Mouse (Mus musculus) embryonic facial prominence, embryonic 10.5 days (tissue): ENCODE data around the gene P2ry10b. TPM values are rescaled to one million over a fixed set of nuclear protein-coding genes. Genes with fewer than 3 reads are reported as not detected.

ENCODE experiments used
- DNase-seq: peaks from one replicate; pipeline ENCODE4 v3.0.0-alpha.2; 2017; ENCODE audit warnings: low spot score
- H3K27ac ChIP-seq: fragments of 300-500 bp; sonication (generic); replicated peaks from 2 replicates; pipeline ENCODE4 v1.5.1; 2016; ENCODE audit warnings: mild to moderate bottlenecking
- H3K27me3 ChIP-seq: fragments of 300-500 bp; sonication (generic); replicated peaks from 2 replicates; pipeline ENCODE4 v1.6.1; 2016; ENCODE audit warnings: low read depth, mild to moderate bottlenecking; ENCODE audit not compliant: poor library complexity, severe bottlenecking
- H3K36me3 ChIP-seq: fragments of 300-500 bp; sonication (generic); replicated peaks from 2 replicates; pipeline ENCODE4 v1.6.1; 2016; ENCODE audit warnings: mild to moderate bottlenecking, moderate library complexity
- H3K4me1 ChIP-seq: fragments of 300-500 bp; sonication (generic); 2 replicates; pipeline ENCODE4 v1.6.1; 2016
- H3K4me3 ChIP-seq: fragments of 300-500 bp; sonication (generic); 2 replicates; pipeline ENCODE4 v1.5.1; 2016; ENCODE audit warnings: mild to moderate bottlenecking, moderate library complexity
- H3K9me3 ChIP-seq: fragments of 300-500 bp; sonication (generic); 2 replicates; pipeline ENCODE4 v1.6.1; 2016; ENCODE audit warnings: mild to moderate bottlenecking
- WGBS: fragments of 180-500 bp; shearing (Covaris S2); methylation state at CpG from one replicate; pipeline ENCODE4 v1.1.7; 2016; 5-methylcytosine and 5-hydroxymethylcytosine counted together
- polyA plus RNA-seq: library from polyadenylated mRNA; unstranded; fragments of >200 nt; fragmentation: Nextera tagmentation; extraction: Ambion mirVana; gene quantifications from 2 replicates; pipeline ENCODE4 v1.2.1, GENCODE M21; 2016

The P2ry10b gene
- polyA plus RNA-seq, 1 experiment from 2014 or later: 0.37 TPM

GRCm38 (mm10) chrX:107217577-107218090 is 68.9 kb downstream of the P2ry10b start:
- no peaks in the 10 kb centered on the region for H3K9me3 ChIP-seq
- no peaks in the 10 kb centered on the region for H3K36me3 ChIP-seq
- H3K4me1 ChIP-seq: no peaks in the 10 kb centered on the region
- no peak overlapping the region for H3K27ac ChIP-seq
- DNase-seq: no peak
- 81% methylated on average over 2 of the region's 2 CpGs for WGBS
- peaks cover 15% of the 10 kb centered on the region; the same call in 1 of the 2 replicates for H3K27me3 ChIP-seq
- no peak overlapping the region for H3K4me3 ChIP-seq

Other genes starting within 250 kb of the P2ry10b start
- gene Lpar4, start 228.3 kb upstream of the P2ry10b start, polyA plus RNA-seq: 13.4 and 15.3 TPM in 2 replicates
- gene P2ry10, start 60.4 kb upstream of the P2ry10b start, polyA plus RNA-seq: not detected in 2 replicates
- not detected in 2 replicates for gene Gpr174, start 107.0 kb downstream of the P2ry10b start, polyA plus RNA-seq